Mouse (Mus musculus) embryonic facial prominence, embryonic 11.5 days (tissue): Measurements from ENCODE around the gene Eif3l. TPM values are rescaled to one million over a fixed set of nuclear protein-coding genes. Genes with fewer than 3 reads are reported as not detected.

ENCODE experiments used
- ATAC-seq: fragments of 200-750 bp; cut with Nextera tagmentation; replicated peaks from 2 replicates; pipeline ENCODE4 v1.8.0; 2017; ENCODE audit warnings: low read depth; ENCODE audit not compliant: insufficient number of reproducible peaks, low FRiP score, low TSS enrichment
- DNase-seq: peaks from one replicate; pipeline ENCODE4 v3.0.0-alpha.2; 2015; ENCODE audit warnings: low spot score
- H3K27ac ChIP-seq: fragments of 300-500 bp; sonication (generic); replicated peaks from 2 replicates; pipeline ENCODE4 v1.5.1; 2014; ENCODE audit warnings: mild to moderate bottlenecking, low read depth, low read length, control low read depth
- H3K27me3 ChIP-seq: fragments of 300-500 bp; sonication (generic); 2 replicates; pipeline ENCODE4 v1.6.1; 2014; ENCODE audit warnings: mild to moderate bottlenecking, low read length, moderate library complexity, mixed read lengths; ENCODE audit not compliant: control insufficient read depth, insufficient read depth
- H3K36me3 ChIP-seq: fragments of 300-500 bp; sonication (generic); replicated peaks from 2 replicates; pipeline ENCODE4 v1.6.1; 2014; ENCODE audit warnings: low read depth, mild to moderate bottlenecking, low read length, moderate library complexity, mixed read lengths; ENCODE audit not compliant: control insufficient read depth, insufficient read depth
- H3K4me1 ChIP-seq: fragments of 300-500 bp; sonication (generic); 2 replicates; pipeline ENCODE4 v1.6.1; 2014; ENCODE audit warnings: low read length, mixed read lengths; ENCODE audit not compliant: control insufficient read depth, insufficient read depth
- H3K4me2 ChIP-seq: fragments of 300-500 bp; sonication (generic); 2 replicates; pipeline ENCODE4 v1.6.1; 2014; ENCODE audit warnings: low read depth, mild to moderate bottlenecking, control low read depth, low read length, moderate library complexity
- H3K4me3 ChIP-seq: fragments of 300-500 bp; sonication (generic); 2 replicates; pipeline ENCODE4 v1.5.1; 2014; ENCODE audit warnings: low read depth, low read length, control low read depth
- H3K9ac ChIP-seq: fragments of 300-500 bp; sonication (generic); replicated peaks from 2 replicates; pipeline ENCODE4 v1.6.1; 2014; ENCODE audit warnings: mild to moderate bottlenecking, control low read depth, low read length
- H3K9me3 ChIP-seq: fragments of 300-500 bp; sonication (generic); replicated peaks from 2 replicates; pipeline ENCODE4 v1.6.1; 2016; ENCODE audit warnings: mild to moderate bottlenecking, low read length, inconsistent platforms, mixed read lengths; ENCODE audit not compliant: control insufficient read depth
- WGBS: fragments of 180-500 bp; shearing (Covaris S2); extraction: QIAGEN DNeasy Blood & Tissue Kit; methylation state at CpG from one replicate; pipeline ENCODE4 v1.1.7; 2014; 5-methylcytosine and 5-hydroxymethylcytosine counted together
- polyA plus RNA-seq: library from polyadenylated mRNA; unstranded; fragments of >200 nt; fragmentation: Nextera tagmentation; extraction: Ambion mirVana; gene quantifications from 2 replicates; pipeline ENCODE4 v1.2.1, GENCODE M21; 2014

The Eif3l gene
- polyA plus RNA-seq, 1 experiment from 2014 or later: 286 TPM

DNA sequence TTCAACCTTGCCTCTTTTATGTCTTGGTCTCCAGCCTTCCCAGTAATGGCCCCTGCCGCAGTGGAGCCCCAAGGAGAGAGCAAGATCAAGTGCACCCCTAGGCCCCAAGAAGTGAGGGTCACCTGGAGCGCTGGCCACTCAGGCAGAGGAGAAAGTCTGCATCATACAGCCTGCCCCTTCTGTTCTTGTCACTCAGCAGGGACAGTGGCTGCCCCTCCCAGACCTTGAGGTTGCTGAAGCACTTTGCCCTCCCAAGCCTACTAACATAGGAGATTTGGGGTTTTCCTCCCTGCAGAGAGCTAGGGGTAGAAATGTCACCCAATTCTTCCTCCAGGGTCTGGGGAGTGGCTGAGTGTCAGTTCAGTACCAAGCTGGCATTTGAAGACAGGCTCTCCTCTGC lies 22.6 kb upstream of the Eif3l start:
- Histone ChIP-seq H3K27me3 (no peaks in the 10 kb centered on the region), H3K9me3 (no peaks in the 10 kb centered on the region), H3K9ac (no peak overlapping the region), H3K4me3 (no peak overlapping the region), H3K4me1 (no peaks in the 10 kb centered on the region), H3K4me2 (no peak overlapping the region), H3K36me3 (peaks cover 13% of the 10 kb centered on the region), H3K27ac (no peak overlapping the region)
- 82% methylated on average over 2 of the region's 2 CpGs for WGBS
- ATAC-seq (no peak), DNase-seq (no peak)

DNA sequence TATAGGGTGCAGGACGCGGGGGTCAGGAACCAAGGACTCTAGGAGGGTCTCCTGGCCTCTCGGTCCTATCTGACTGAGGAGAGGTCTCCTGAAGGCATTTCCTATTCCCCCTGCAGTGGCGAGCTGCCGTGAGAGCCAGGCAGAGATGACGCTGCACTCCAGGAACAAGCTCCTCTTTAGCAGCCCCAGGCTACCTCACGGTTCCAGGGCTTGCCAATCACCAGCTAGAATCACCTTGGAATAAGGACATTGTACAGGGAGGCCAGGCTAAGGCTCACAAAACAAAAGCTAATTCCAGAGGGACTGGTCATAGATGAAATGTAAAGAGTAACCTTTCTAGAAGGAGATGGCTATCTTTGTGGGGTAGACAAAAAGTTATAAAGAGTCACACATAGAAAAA lies 18.4 kb upstream of the Eif3l start:
- ATAC-seq (no peak), DNase-seq (no peak)
- H3K9ac ChIP-seq: no peak overlapping the region
- H3K4me3 ChIP-seq: no peak overlapping the region
- H3K27me3 ChIP-seq: no peaks in the 10 kb centered on the region
- no peak overlapping the region for H3K4me2 ChIP-seq
- H3K36me3 ChIP-seq: peaks cover 13% of the 10 kb centered on the region
- H3K27ac ChIP-seq: no peak overlapping the region
- H3K4me1 ChIP-seq: no peaks in the 10 kb centered on the region
- 83% methylated on average over 7 of the region's 7 CpGs for WGBS
- H3K9me3 ChIP-seq: no peaks in the 10 kb centered on the region

DNA sequence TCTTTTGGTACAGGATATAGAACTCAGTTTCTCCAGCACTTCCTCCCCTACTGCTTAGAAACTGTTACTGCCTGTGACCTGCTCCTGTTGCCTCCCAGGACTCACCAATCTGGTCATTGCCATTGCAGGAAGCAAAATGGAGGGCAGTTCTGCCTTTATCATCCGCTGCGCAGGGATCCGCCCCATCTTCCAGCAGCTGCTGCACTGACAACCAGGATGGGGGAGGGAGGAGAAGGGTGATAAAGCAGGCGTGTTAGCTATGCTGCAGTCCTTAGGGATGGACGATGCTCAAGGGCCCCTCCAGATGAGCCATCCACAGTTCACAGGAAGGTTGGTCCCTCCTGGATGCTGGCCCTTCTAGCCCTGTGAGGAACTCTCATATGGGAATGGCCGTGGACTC lies 17.1 kb upstream of the Eif3l start:
- H3K36me3 ChIP-seq: peaks cover 13% of the 10 kb centered on the region
- no peaks in the 10 kb centered on the region for H3K4me1 ChIP-seq
- DNase-seq (no peak), ATAC-seq (no peak)
- no peak overlapping the region for H3K27ac ChIP-seq
- H3K4me3 ChIP-seq: no peak overlapping the region
- no peaks in the 10 kb centered on the region for H3K27me3 ChIP-seq
- H3K9me3 ChIP-seq: no peaks in the 10 kb centered on the region
- no peak overlapping the region for H3K4me2 ChIP-seq
- WGBS: 83% methylated on average over 6 of the region's 6 CpGs
- H3K9ac ChIP-seq: no peak overlapping the region

DNA sequence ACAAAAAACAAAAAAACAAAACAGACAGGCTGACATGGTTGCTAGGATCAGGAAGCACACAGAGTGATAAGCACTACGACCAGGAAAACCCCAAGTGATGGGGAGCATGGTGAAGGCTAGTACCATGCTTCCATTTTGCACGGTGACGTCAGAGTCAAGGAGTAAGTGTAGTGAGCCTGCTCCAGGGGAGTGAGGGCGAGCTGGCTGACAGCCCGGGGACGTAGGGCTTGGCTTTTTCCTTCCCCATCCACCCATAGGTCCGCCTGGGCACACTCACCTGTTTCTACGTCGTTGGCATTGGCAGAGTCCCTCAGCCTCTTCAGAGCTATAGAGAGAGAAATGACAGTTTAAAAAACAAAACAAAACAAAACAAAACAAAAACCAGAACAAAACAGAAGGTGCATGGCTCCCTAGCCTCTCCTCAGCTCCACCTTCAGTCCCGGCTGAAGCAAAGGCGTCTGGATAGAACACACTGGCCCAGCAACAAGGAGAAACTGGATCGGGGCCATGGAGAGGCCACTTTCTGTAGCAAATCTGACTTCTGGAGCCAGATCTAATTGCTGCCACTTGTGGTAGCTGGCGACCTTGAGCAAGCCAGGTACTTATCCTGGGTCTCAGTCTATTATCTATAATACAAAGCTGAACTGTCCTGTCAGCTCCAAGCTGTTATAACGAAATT lies 14.0 kb upstream of the Eif3l start:
- H3K9me3 ChIP-seq: no peaks in the 10 kb centered on the region
- H3K27me3 ChIP-seq: no peaks in the 10 kb centered on the region
- H3K27ac ChIP-seq: no peak overlapping the region
- H3K4me3 ChIP-seq: no peak overlapping the region; the same call in 1 of the 2 replicates
- no peak overlapping the region for H3K4me2 ChIP-seq
- no peaks in the 10 kb centered on the region for H3K36me3 ChIP-seq
- H3K4me1 ChIP-seq: no peaks in the 10 kb centered on the region
- H3K9ac ChIP-seq: peak overlapping the region; percentile 10; the same call in 1 of the 2 replicates
- no peak for ATAC-seq
- no peak for DNase-seq
- 75% methylated on average over 14 of the region's 14 CpGs for WGBS

DNA sequence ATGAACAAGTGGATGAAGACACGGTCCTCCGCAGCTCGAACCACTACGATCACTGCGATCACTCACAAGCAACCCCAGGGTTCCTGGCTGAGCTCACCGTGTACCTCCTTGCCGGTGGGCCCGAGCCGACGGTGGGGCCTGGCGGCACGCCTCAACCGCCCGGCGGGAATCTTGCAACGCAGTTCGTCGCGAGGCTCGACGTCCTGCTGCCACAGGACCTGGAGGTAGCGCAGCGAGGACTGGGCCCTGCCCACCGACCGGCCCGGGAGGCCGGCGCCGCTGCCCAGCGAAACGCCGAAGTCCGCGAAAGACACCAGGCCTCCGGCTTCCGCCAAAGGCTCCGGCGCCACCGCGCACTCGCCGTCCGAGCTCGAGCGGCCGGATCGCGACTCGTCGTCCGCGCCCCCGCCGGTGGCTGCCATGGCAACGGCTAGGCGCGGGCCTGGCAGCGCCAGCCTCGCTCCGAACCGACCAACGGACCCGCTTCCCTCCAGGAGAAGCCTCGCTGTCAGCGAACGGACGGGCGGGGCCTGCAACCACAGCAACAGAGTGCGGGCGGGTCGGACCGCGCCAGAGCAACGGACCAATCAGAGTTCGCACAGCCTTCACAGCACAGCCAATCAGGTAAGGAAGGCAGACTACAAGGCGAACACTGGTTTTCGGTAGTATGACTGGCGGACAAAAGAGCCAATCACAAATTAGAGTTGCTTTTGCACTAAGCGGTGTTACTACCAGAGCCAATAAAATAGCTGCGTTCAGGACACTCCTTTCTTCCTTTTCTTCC lies 12.4 kb upstream of the Eif3l start, which contains the start of gene Ankrd54:
TSS of gene Ankrd54 (minus strand) at position 518 of the 784 bp plus-strand sequence.
- peak within 1 kb of the TSS; percentile 79 for H3K9ac ChIP-seq
- ATAC-seq (peak; percentile 99), DNase-seq (peak; percentile 99)
- peak within 1 kb of the TSS; percentile 72 for H3K4me2 ChIP-seq
- no peaks in the 10 kb centered on the region; the same call in 1 of the 2 replicates for H3K4me1 ChIP-seq
- H3K36me3 ChIP-seq: no peaks in the 10 kb centered on the region
- H3K27me3 ChIP-seq: no peaks in the 10 kb centered on the region
- no peak within 1 kb of the TSS for H3K27ac ChIP-seq
- H3K9me3 ChIP-seq: no peaks in the 10 kb centered on the region
- H3K4me3 ChIP-seq: peak within 1 kb of the TSS; percentile 94
- WGBS: under 1% methylated on average over 80 of the region's 80 CpGs

DNA sequence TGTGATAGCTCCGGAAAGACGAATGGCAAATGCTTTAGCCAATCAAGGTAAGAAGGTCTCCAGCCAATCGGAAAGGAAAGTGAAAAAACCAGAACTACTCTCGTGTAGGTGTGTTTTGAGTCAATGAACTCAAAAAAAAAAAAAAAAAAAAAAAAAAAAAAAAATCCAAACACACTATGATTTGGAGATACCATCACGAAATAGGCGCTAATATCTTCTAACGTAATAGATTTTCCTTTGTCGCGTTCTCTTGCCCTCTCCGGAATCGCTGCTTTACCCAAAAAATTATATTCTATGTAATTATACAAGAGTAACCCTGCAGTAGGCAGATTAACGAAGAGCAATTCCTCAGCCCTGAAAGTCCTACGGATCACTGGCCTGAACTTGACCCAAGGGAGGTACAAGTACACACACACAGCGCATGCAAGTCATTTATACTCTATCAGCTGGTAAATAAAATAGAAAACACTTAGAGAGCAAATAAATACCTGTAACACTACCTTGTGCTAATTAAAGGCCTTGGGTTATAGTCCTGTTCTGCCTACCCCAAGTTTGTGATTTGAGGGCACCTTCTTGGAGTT lies 11.7 kb upstream of the Eif3l start:
- no peak for DNase-seq
- Histone ChIP-seq H3K36me3 (no peaks in the 10 kb centered on the region), H3K4me2 (no peak overlapping the region), H3K9me3 (no peaks in the 10 kb centered on the region), H3K27ac (no peak overlapping the region), H3K27me3 (no peaks in the 10 kb centered on the region), H3K4me3 (peak overlapping the region; percentile 12), H3K4me1 (no peaks in the 10 kb centered on the region; the same call in 1 of the 2 replicates), H3K9ac (no peak overlapping the region)
- WGBS: 10% methylated on average over 14 of the region's 14 CpGs
- ATAC-seq: no peak

DNA sequence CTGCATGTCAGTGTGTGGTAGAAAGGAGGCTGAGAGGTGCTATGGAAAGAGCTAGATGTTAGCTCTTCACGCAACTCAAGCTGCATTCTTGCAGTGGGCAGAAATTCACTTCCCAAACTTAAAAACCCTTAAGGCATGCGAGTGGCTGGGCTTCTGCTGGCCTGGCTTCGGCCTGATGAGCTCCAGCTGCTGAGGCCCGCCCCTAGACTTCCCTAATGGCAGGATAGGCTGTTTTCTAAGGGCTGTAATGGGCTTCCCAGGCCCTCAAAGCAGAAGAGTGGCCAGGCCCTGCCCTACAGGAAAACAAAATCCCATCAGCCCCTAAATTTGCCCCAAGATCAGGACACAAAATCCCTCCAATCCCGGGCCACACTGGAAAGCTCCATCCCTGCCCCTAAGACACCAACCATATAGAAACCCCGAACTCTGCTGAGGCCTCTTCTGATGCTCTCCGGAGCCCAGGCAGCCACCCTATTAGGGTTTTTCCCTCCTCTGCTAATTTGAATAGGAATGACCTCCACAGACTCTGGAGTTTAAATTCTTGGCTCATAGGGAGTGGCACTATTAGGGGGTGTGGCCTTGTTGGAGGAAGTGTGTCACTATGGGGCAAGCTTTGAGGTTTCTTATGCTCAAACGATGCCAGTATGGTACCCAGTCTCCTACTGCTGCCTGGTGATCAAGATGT lies 9.8 kb upstream of the Eif3l start:
- Histone ChIP-seq H3K4me3 (no peak overlapping the region), H3K27ac (no peak overlapping the region), H3K36me3 (no peaks in the 10 kb centered on the region), H3K4me1 (no peaks in the 10 kb centered on the region; the same call in 1 of the 2 replicates), H3K9me3 (no peaks in the 10 kb centered on the region), H3K4me2 (no peak overlapping the region), H3K27me3 (no peaks in the 10 kb centered on the region), H3K9ac (no peak overlapping the region)
- WGBS: 74% methylated on average over 8 of the region's 8 CpGs
- DNase-seq (no peak), ATAC-seq (no peak)
